Mouse (Mus musculus) adrenal gland, adult 8-10 months (tissue): ENCODE data around the gene Fbxo8. TPM values are rescaled to one million over a fixed set of nuclear protein-coding genes. Genes with fewer than 3 reads are reported as not detected.
A peak's percentile ranks its signal among the peaks of the same experiment; 100 is the strongest.

Experiments
- DNase-seq: peaks from one replicate; pipeline ENCODE4 v3.0.0; 2022
- microRNA-seq, 2 experiments: library from miRNA; unstranded; fragments of <30 nt; microRNA quantifications; one replicate each; pipeline ENCODE4 v1.2.0; 2022
- total RNA-seq, 4 experiments: library from RNA; stranded (reverse); gene quantifications; 2 replicates each; pipeline ENCODE4 v1.2.4; 2022

Gene Fbxo8
- total RNA-seq, 4 experiments from 2014 or later, result 48.2 to 63.7 (median 53.0) TPM

- DNase-seq, result no peak
These were observed 63.3 kb downstream of the Fbxo8 start for GRCm38 (mm10) chr8:56614235-56614634.

GRCm38 (mm10) chr8:56615005-56615404 is 64.1 kb downstream of the Fbxo8 start:
- DNase-seq, result peak; percentile 12

GRCm38 (mm10) chr8:56616260-56616659 is 65.4 kb downstream of the Fbxo8 start:
- no peak for DNase-seq

- DNase-seq, result no peak
These were observed 66.4 kb downstream of the Fbxo8 start for GRCm38 (mm10) chr8:56617271-56617670.

GRCm38 (mm10) chr8:56619056-56619455 is 68.2 kb downstream of the Fbxo8 start:
- no peak for DNase-seq

GRCm38 (mm10) chr8:56619571-56619970 is 68.7 kb downstream of the Fbxo8 start:
- DNase-seq, result no peak

- DNase-seq, result no peak
These were observed 69.8 kb downstream of the Fbxo8 start for GRCm38 (mm10) chr8:56620691-56621090.

- DNase-seq, result no peak
These were observed 70.2 kb downstream of the Fbxo8 start for GRCm38 (mm10) chr8:56621093-56621492.

GRCm38 (mm10) chr8:56622470-56623024 is 71.7 kb downstream of the Fbxo8 start:
- DNase-seq, result no peak

- DNase-seq, result no peak
These were observed 72.5 kb downstream of the Fbxo8 start for GRCm38 (mm10) chr8:56623346-56623745.

- no peak for DNase-seq
These were observed 78.3 kb downstream of the Fbxo8 start for GRCm38 (mm10) chr8:56629160-56629559.

GRCm38 (mm10) chr8:56639277-56639676 is 88.4 kb downstream of the Fbxo8 start:
- DNase-seq, result no peak

Small RNA genes within 50 kb of the gene (microRNA-seq; reads per million reads assigned to microRNA genes)
- 0 reads per million in 2 experiments for gene Gm25992

Other genes with a start within 250 kb of the Fbxo8 start
- gene Cep44, start within 50 bp of the Fbxo8 start, total RNA-seq, result 10 to 100 TPM; 23.5 to 43.6 (median 28.4) TPM